Mouse (Mus musculus) urinary bladder, postnatal 36 days (tissue): ENCODE measurements at regions not wholly inside any gene's neighbourhood (a gene's known extent, or its start where the extent isn't known, plus 50 kb on each side); places are given as distances from the start of the nearest gene placed in this dataset.

ENCODE experiments used
- DNase-seq, 2 experiments: peaks; one replicate each; pipeline ENCODE4 v3.0.0; 2022; ENCODE audit warnings: low spot score in 2 of 2, mixed read lengths in 1 of 2

- DNase-seq, result no peak
Observed at GRCm38 (mm10) chr16:85743022-85743421, 59.9 kb downstream of the Adamts1 start.

GRCm38 (mm10) chr16:85738606-85739195, 64.2 kb downstream of the Adamts1 start:
- no peak for DNase-seq

GRCm38 (mm10) chr16:85728026-85728425, 74.9 kb downstream of the Adamts1 start:
- DNase-seq, result no peak

- no peak for DNase-seq
Observed at GRCm38 (mm10) chr16:85721968-85722367, 80.9 kb downstream of the Adamts1 start.

GRCm38 (mm10) chr16:85712291-85712690, 90.6 kb downstream of the Adamts1 start:
- DNase-seq, result no peak

- no peak for DNase-seq
Observed at GRCm38 (mm10) chr16:85704254-85705020, 98.5 kb downstream of the Adamts1 start.

GRCm38 (mm10) chr16:85702889-85703480, 99.9 kb downstream of the Adamts1 start:
- no peak for DNase-seq

- DNase-seq, result no peak
Observed at GRCm38 (mm10) chr16:85699329-85699728, 103.6 kb downstream of the Adamts1 start.

- no peak for DNase-seq
Observed at GRCm38 (mm10) chr16:85682721-85683120, 120.2 kb downstream of the Adamts1 start.

GRCm38 (mm10) chr16:85680351-85680750, 122.6 kb downstream of the Adamts1 start:
- no peak for DNase-seq

- DNase-seq, result no peak
Observed at GRCm38 (mm10) chr16:85678781-85679180, 124.1 kb downstream of the Adamts1 start.

- DNase-seq, result no peak
Observed at GRCm38 (mm10) chr16:85678228-85678627, 124.7 kb downstream of the Adamts1 start.

- DNase-seq, result peak; percentile 10 to 13
Observed at GRCm38 (mm10) chr16:85677027-85677426, 123.8 kb upstream of the Cyyr1 start.

GRCm38 (mm10) chr16:85668767-85669166, 115.6 kb upstream of the Cyyr1 start:
- DNase-seq, result no peak

- DNase-seq, result no peak
Observed at GRCm38 (mm10) chr16:85667790-85668189, 114.6 kb upstream of the Cyyr1 start.

- no peak for DNase-seq
Observed at GRCm38 (mm10) chr16:85649516-85649915, 96.3 kb upstream of the Cyyr1 start.

GRCm38 (mm10) chr16:85640992-85641391, 87.8 kb upstream of the Cyyr1 start:
- DNase-seq, result no peak

- DNase-seq, result no peak
Observed at GRCm38 (mm10) chr16:85637079-85637478, 83.9 kb upstream of the Cyyr1 start.

- no peak for DNase-seq
Observed at GRCm38 (mm10) chr16:85629738-85630137, 76.5 kb upstream of the Cyyr1 start.

GRCm38 (mm10) chr16:85624505-85624904, 71.3 kb upstream of the Cyyr1 start:
- DNase-seq, result no peak

- no peak for DNase-seq
Observed at GRCm38 (mm10) chr16:85604089-85604488, 50.9 kb upstream of the Cyyr1 start.
